Mouse (Mus musculus): ENCODE measurements at regions not wholly inside any gene's neighbourhood (a gene's known extent, or its start where the extent isn't known, plus 50 kb on each side); places are given as distances from the start of the nearest gene placed in this dataset.

GRCm38 (mm10) chr17:80786858-80787257 is 58.6 kb upstream of the Map4k3 start:
- in situ Hi-C loops (cut with MboI; ENCODE audit: low pct_ligation_motif_present, low pct_unique_long_range_greater_than_20kb, low sequenced_read_pairs) (no loop called here), dilution Hi-C loops (cut with MboI; ENCODE audit: extremely low pct_ligation_motif_present, extremely low pct_unique_long_range_greater_than_20kb, low sequenced_read_pairs) (no loop called here)
- TF ChIP-seq USF1 (IDR thresholded peaks at IDR 0.05; ENCODE audit: low read depth, low read length) (no peak), ZNF384 (IDR thresholded peaks at IDR 0.05; ENCODE audit: low read depth, low read length) (no peak), MXI1 (IDR thresholded peaks at IDR 0.05; ENCODE audit: low read depth, low read length) (no peak), JUN (IDR thresholded peaks at IDR 0.05; ENCODE audit: insufficient read depth, low read depth, low read length) (no peak), RAD21 (IDR thresholded peaks at IDR 0.05; ENCODE audit: low read depth, low read length) (no peak), MAX (IDR thresholded peaks at IDR 0.05; ENCODE audit: low read length) (no peak), TBP (conservative IDR thresholded peaks at IDR 0.05; ENCODE audit: low read depth, low read length) (no peak), NELFE (IDR thresholded peaks at IDR 0.05; ENCODE audit: low read depth, low read length) (no peak), GABPA (IDR thresholded peaks at IDR 0.05; ENCODE audit: insufficient replicate concordance, low read depth, low read length) (no peak), RCOR1 (conservative IDR thresholded peaks at IDR 0.05; ENCODE audit: low read depth, low read length) (no peak), USF2 (conservative IDR thresholded peaks at IDR 0.05; ENCODE audit: low read depth, low read length) (no peak), UBTF (IDR thresholded peaks at IDR 0.05; ENCODE audit: low read depth, low read length) (no peak), KAT2A (IDR thresholded peaks at IDR 0.05; ENCODE audit: insufficient replicate concordance, low read length) (no peak)
- Histone ChIP-seq H3K9ac (ENCODE audit: insufficient read depth, low read depth) (no peak overlapping the region), H3K27ac (ENCODE audit: insufficient read depth, low read depth) (no peak overlapping the region), H3K4me1 (ENCODE audit: control insufficient read depth in 1 of 2, insufficient read depth in 2 of 2) (peaks cover 2 to 6% of the 10 kb centered on the region in 2 experiments; a peak in 1 of 4 replicates), H3K4me2 (ENCODE audit: insufficient read depth, low read depth, poor library complexity, severe bottlenecking) (no peak overlapping the region), H3K4me3 (replicated peaks in 1 of 3; ENCODE audit: low read depth in 2 of 3, low read length in 2 of 3, poor library complexity in 1 of 3) (no peak overlapping the region), H3K79me2 (replicated peaks; ENCODE audit: control insufficient read depth, extremely low read depth, insufficient read depth, poor library complexity, severe bottlenecking) (no peaks in the 10 kb centered on the region), H3K27me3 (replicated peaks) (peaks cover 8% of the 10 kb centered on the region), H3K36me3 (replicated peaks in 1 of 2; ENCODE audit: control insufficient read depth in 1 of 2, insufficient read depth in 1 of 2, low read length in 1 of 2) (no peaks in the 10 kb centered on the region), H3K9me3 (replicated peaks; ENCODE audit: low read length) (peaks cover 3% of the 10 kb centered on the region)
- no peak for DNase-seq (ENCODE audit: extremely low read depth)

- TF ChIP-seq BHLHE40 (IDR thresholded peaks at IDR 0.05; ENCODE audit: low read depth, low read length), result no peak
- TF ChIP-seq MAX (IDR thresholded peaks at IDR 0.05; ENCODE audit: low read length), result no peak
- TF ChIP-seq GABPA (IDR thresholded peaks at IDR 0.05; ENCODE audit: insufficient replicate concordance, low read depth, low read length), result no peak
- TF ChIP-seq NELFE (IDR thresholded peaks at IDR 0.05; ENCODE audit: low read depth, low read length), result no peak
- Histone ChIP-seq H3K36me3 (replicated peaks in 1 of 2; ENCODE audit: control insufficient read depth in 1 of 2, insufficient read depth in 1 of 2, low read length in 1 of 2) (no peaks in the 10 kb centered on the region), H3K4me2 (ENCODE audit: insufficient read depth, low read depth, poor library complexity, severe bottlenecking) (no peak overlapping the region), H3K9ac (ENCODE audit: insufficient read depth, low read depth) (no peak overlapping the region), H3K27me3 (replicated peaks) (peaks cover 11% of the 10 kb centered on the region), H3K79me2 (replicated peaks; ENCODE audit: control insufficient read depth, extremely low read depth, insufficient read depth, poor library complexity, severe bottlenecking) (no peaks in the 10 kb centered on the region), H3K9me3 (replicated peaks; ENCODE audit: low read length) (peaks cover 3% of the 10 kb centered on the region), H3K4me1 (ENCODE audit: control insufficient read depth in 1 of 2, insufficient read depth in 2 of 2) (peaks cover 2 to 6% of the 10 kb centered on the region in 2 experiments; a peak in 1 of 4 replicates), H3K4me3 (replicated peaks in 1 of 3; ENCODE audit: low read depth in 2 of 3, low read length in 2 of 3, poor library complexity in 1 of 3) (no peak overlapping the region), H3K27ac (ENCODE audit: insufficient read depth, low read depth) (no peak overlapping the region)
- in situ Hi-C loops (cut with MboI; ENCODE audit: low pct_ligation_motif_present, low pct_unique_long_range_greater_than_20kb, low sequenced_read_pairs) (no loop called here), dilution Hi-C loops (cut with MboI; ENCODE audit: extremely low pct_ligation_motif_present, extremely low pct_unique_long_range_greater_than_20kb, low sequenced_read_pairs) (no loop called here)
- DNase-seq (ENCODE audit: extremely low read depth), result no peak
Measured at GRCm38 (mm10) chr17:80786061-80786851, 58.0 kb upstream of the Map4k3 start.

All from CH12.LX (cell line).